Mouse (Mus musculus): ENCODE measurements at regions not wholly inside any gene's neighbourhood (a gene's known extent, or its start where the extent isn't known, plus 50 kb on each side); places are given as distances from the start of the nearest gene placed in this dataset.

- ATAC-seq (replicated peaks in 1 of 2; ENCODE audit: insufficient read depth in 1 of 2, low FRiP score in 2 of 2, low TSS enrichment in 1 of 2, low read depth in 1 of 2, poor library complexity in 2 of 2, severe bottlenecking in 2 of 2) = no peak
Measured at GRCm38 (mm10) chr9:50150091-50150490, 194.7 kb downstream of the Rpl10-ps3 start.

DNA sequence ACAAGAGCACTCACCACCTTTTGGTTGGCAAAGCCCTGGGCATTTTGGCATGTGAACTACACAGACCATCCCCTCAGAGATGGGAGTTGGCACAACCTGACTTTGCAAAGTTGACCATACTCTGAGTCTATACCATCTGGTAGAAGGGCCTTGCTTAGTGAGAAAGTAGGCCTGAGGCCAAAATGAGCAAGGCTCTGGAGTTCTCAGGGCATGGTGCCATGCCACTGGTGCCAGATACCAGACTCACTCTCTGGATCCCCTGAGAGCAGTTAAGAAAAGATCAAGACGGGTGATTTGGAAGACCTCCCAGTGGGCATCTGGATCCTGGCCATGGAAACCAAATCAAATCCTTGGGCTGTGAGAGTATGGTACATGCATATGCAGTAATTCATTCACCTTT lies 202.0 kb downstream of the Rpl10-ps3 start:
- ATAC-seq (replicated peaks in 1 of 2; ENCODE audit: insufficient read depth in 1 of 2, low FRiP score in 2 of 2, low TSS enrichment in 1 of 2, low read depth in 1 of 2, poor library complexity in 2 of 2, severe bottlenecking in 2 of 2) = no peak

GRCm38 (mm10) chr9:50142091-50142490 lies 202.7 kb downstream of the Rpl10-ps3 start:
- no peak for ATAC-seq (replicated peaks in 1 of 2; ENCODE audit: insufficient read depth in 1 of 2, low FRiP score in 2 of 2, low TSS enrichment in 1 of 2, low read depth in 1 of 2, poor library complexity in 2 of 2, severe bottlenecking in 2 of 2)

- no peak for ATAC-seq (replicated peaks in 1 of 2; ENCODE audit: insufficient read depth in 1 of 2, low FRiP score in 2 of 2, low TSS enrichment in 1 of 2, low read depth in 1 of 2, poor library complexity in 2 of 2, severe bottlenecking in 2 of 2)
Measured at GRCm38 (mm10) chr9:50141176-50141575, 203.6 kb downstream of the Rpl10-ps3 start.

DNA sequence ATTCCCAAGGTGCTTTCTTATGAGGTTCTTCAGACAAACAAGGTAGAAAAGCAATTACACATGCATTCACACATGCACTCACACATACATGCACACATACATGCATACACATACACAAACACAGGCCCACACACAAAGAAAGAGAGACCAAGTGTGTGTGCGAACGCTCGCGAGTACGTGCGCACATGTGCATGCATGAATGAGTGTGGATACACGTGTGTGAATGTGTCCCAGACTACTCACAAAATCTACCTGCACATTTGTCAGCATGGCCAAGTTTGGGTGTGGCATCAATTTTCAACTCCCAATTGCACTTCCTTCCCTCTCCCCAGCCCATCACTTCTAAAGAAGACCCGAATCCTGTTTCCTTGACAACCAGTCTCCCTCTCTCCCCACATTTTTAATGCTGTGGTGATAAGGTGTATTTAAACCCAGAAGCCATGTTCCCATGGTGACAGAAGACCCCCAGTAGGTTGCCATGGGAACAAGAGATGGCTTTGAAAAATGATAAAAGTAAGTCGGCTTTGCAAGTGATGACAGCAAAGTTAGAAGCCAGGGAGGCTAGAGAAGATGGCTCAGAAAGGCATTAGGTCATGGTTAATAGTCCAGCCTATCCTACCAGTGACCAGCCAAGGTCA lies 206.3 kb downstream of the Rpl10-ps3 start:
- no peak for ATAC-seq (replicated peaks in 1 of 2; ENCODE audit: insufficient read depth in 1 of 2, low FRiP score in 2 of 2, low TSS enrichment in 1 of 2, low read depth in 1 of 2, poor library complexity in 2 of 2, severe bottlenecking in 2 of 2)

DNA sequence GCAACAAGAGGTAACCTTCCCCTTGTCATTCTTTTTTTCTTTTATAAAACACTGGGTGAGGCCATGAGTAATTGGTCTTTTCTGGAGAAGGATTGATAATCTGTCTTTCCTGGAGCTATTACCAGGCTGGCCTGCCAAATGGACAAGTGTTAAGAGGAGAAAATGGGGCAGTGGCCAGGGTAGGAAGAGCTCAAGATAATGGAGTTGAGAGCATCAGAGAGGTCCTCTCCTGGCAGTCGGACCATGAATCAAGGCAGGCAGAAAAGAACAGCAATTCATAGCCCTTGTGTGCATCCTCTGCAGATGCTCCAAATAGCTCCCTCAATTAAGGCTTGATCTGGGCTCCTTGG lies 208.2 kb downstream of the Rpl10-ps3 start:
- no peak for ATAC-seq (replicated peaks in 1 of 2; ENCODE audit: insufficient read depth in 1 of 2, low FRiP score in 2 of 2, low TSS enrichment in 1 of 2, low read depth in 1 of 2, poor library complexity in 2 of 2, severe bottlenecking in 2 of 2)

DNA sequence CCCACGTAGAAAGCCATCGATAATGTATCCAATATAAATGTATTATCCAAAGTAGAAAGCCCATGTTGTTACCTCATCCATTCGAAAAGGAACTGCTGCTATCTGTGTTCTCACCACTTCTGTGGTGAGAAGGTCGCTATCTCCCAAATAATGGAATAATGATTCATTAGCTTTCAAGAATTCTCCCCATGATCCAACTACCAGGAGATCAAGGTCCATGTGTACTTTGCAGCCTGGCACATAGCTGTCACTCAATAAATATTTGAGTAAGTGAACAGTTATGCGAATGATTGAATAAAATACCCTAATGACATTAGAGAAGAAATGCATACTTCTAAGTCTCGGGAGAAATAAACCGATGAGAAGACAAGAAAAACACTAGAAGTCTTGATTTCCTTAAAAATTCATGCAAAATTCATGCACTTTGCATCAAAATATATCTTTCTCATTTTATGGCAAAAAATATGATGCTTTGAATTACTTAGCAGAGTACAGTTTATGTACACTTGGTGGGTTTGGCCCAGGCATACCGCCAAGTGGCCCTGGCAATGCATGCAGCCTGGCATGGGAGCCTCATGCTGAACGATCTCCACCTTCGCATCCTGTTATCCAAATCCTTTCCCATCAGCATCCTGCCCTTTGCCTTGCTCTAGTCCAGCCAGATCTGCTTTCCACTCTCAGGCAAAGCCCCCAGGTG lies 208.7 kb downstream of the Rpl10-ps3 start:
- no peak for ATAC-seq (replicated peaks in 1 of 2; ENCODE audit: insufficient read depth in 1 of 2, low FRiP score in 2 of 2, low TSS enrichment in 1 of 2, low read depth in 1 of 2, poor library complexity in 2 of 2, severe bottlenecking in 2 of 2)

DNA sequence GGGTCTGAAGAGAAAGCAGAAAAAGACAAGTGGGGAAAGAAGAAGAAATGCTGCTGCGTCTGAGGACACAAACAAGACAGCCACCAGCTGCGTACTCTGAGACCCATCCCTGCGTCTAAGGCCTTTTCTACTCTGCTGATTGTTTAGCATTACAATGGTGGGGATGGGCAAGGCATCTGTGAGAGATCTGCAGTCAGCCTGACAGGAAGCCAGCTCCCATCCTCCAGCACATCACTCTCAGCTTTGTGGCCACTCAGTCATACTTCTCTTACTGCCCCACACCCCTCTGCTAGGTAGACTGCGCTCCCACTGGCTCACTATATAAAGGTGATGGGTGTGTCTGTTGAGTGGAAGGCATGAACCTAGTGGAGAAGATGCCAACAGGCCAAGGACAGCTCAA lies 220.5 kb downstream of the Rpl10-ps3 start:
- ATAC-seq (replicated peaks in 1 of 2; ENCODE audit: insufficient read depth in 1 of 2, low FRiP score in 2 of 2, low TSS enrichment in 1 of 2, low read depth in 1 of 2, poor library complexity in 2 of 2, severe bottlenecking in 2 of 2) = no peak

DNA sequence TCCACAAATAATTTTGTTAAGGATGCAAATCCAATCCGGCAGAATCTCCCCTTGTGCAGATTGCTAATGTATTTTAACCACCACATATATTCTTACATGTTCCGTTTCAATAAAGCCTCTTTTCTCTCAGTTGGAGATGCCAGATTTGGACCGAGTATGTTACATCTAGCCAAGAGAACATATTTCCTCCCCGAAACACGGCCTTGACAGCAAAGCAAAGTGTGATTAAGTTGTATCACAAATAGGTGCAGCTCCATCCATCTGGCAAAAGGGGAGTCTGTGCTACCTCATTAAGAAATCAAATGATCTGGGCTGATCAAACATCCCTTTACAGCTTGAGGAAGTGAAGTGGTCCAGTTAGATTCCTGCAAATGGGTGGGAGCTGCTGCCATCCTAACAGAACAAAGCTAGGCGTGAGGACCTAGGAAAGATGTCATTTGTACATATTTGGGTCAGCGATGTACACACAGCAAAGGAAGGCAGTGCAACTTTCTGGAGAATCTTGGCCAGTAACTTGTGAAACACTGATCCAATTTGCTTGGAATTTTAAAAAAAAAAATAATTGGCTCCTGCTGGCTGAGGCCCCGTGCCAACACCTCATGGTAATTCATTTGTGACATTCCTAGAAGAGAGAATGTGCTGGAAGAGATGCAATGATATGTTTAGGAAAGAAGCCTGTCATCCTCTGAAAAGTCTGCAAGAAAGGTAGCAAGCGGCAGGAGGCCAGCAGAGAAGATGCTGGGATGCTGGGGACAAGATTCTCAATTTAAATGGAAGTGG lies 223.8 kb downstream of the Rpl10-ps3 start:
- no peak for ATAC-seq (replicated peaks in 1 of 2; ENCODE audit: insufficient read depth in 1 of 2, low FRiP score in 2 of 2, low TSS enrichment in 1 of 2, low read depth in 1 of 2, poor library complexity in 2 of 2, severe bottlenecking in 2 of 2)

GRCm38 (mm10) chr9:50119412-50119811 lies 225.4 kb downstream of the Rpl10-ps3 start:
- ATAC-seq (replicated peaks in 1 of 2; ENCODE audit: insufficient read depth in 1 of 2, low FRiP score in 2 of 2, low TSS enrichment in 1 of 2, low read depth in 1 of 2, poor library complexity in 2 of 2, severe bottlenecking in 2 of 2) = no peak

DNA sequence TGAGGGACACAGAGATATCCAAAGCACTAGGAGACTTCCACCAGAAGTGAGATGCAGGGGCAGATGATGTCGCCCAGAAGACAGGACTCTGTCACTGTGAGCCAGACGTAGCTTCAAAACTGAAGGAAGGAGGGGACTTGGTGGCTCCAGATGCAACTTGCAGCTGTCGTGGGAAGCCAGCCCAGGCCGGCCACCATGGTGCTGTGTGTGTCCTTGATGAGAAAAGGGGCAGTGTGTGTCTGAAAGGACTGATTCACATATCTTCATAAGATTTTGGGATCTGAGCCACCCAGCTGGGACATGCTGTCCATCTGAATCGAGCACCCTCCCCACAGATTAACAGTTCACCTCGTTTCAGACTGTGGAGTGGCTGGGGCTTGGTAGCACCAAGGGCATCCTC lies 226.2 kb downstream of the Rpl10-ps3 start:
- ATAC-seq (replicated peaks in 1 of 2; ENCODE audit: insufficient read depth in 1 of 2, low FRiP score in 2 of 2, low TSS enrichment in 1 of 2, low read depth in 1 of 2, poor library complexity in 2 of 2, severe bottlenecking in 2 of 2) = no peak

GRCm38 (mm10) chr9:50106551-50106950 lies 238.2 kb downstream of the Rpl10-ps3 start:
- ATAC-seq (replicated peaks in 1 of 2; ENCODE audit: insufficient read depth in 1 of 2, low FRiP score in 2 of 2, low TSS enrichment in 1 of 2, low read depth in 1 of 2, poor library complexity in 2 of 2, severe bottlenecking in 2 of 2) = no peak

DNA sequence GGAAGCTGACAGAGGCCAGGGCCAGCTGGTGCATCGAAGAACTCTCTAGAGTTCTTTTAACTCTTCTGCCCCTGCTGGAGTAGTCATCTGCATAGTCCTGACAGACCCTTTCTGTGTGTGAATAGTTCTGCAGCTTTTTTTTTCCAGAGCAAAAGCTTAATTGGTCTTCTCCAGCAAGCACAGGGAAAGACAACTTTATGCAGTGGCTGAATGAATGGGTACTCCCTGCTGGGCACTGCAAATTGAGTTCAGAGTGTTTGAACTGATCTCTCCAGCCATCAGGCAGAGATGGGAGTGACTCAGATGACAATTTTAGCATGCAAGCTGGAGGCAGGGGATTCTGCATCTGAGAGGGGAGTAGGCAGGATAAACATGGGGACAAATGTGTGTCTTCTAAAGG lies 242.0 kb downstream of the Rpl10-ps3 start:
- no peak for ATAC-seq (replicated peaks in 1 of 2; ENCODE audit: insufficient read depth in 1 of 2, low FRiP score in 2 of 2, low TSS enrichment in 1 of 2, low read depth in 1 of 2, poor library complexity in 2 of 2, severe bottlenecking in 2 of 2)

- ATAC-seq (replicated peaks in 1 of 2; ENCODE audit: insufficient read depth in 1 of 2, low FRiP score in 2 of 2, low TSS enrichment in 1 of 2, low read depth in 1 of 2, poor library complexity in 2 of 2, severe bottlenecking in 2 of 2) = no peak
Measured at GRCm38 (mm10) chr9:50101061-50101460, 243.7 kb downstream of the Rpl10-ps3 start.

DNA sequence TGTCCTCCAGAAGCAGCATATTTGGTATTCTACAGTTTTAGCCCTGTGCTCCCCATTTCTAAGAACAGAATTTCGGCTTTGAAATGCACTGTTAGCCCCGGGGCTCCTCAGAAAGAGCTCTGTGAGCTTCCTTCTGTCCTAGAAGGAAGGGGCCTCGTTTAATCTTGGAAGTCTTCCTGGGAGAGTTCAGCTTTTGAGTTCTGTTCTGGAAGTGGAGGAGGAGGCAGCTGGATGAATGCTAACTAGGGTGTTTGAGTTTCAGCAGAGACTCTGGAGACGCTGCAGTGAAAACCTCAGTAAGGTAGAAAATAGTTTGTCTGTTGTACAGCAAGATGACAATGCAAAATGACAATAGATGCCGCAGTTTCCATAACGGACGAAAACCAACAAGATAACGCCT lies 253.8 kb downstream of the Rpl10-ps3 start:
- no peak for ATAC-seq (replicated peaks in 1 of 2; ENCODE audit: insufficient read depth in 1 of 2, low FRiP score in 2 of 2, low TSS enrichment in 1 of 2, low read depth in 1 of 2, poor library complexity in 2 of 2, severe bottlenecking in 2 of 2)

GRCm38 (mm10) chr9:50089916-50090315 lies 254.9 kb downstream of the Rpl10-ps3 start:
- ATAC-seq (replicated peaks in 1 of 2; ENCODE audit: insufficient read depth in 1 of 2, low FRiP score in 2 of 2, low TSS enrichment in 1 of 2, low read depth in 1 of 2, poor library complexity in 2 of 2, severe bottlenecking in 2 of 2) = no peak

GRCm38 (mm10) chr9:50080205-50080604 lies 264.6 kb downstream of the Rpl10-ps3 start:
- no peak for ATAC-seq (replicated peaks in 1 of 2; ENCODE audit: insufficient read depth in 1 of 2, low FRiP score in 2 of 2, low TSS enrichment in 1 of 2, low read depth in 1 of 2, poor library complexity in 2 of 2, severe bottlenecking in 2 of 2)

- no peak for ATAC-seq (replicated peaks in 1 of 2; ENCODE audit: insufficient read depth in 1 of 2, low FRiP score in 2 of 2, low TSS enrichment in 1 of 2, low read depth in 1 of 2, poor library complexity in 2 of 2, severe bottlenecking in 2 of 2)
Measured at GRCm38 (mm10) chr9:50068576-50068975, 269.9 kb upstream of the Ncam1 start.

Measured in hematopoietic stem cell, adult 5-6 weeks (primary cell).